Mouse (Mus musculus): ENCODE results near the gene Rere. TPM values are rescaled to one million over a fixed set of nuclear protein-coding genes. Genes with fewer than 3 reads are reported as not detected.
"Not testable (repeated sequence)": the region's sequence is repeated elsewhere in the genome, so short reads cannot be mapped to it uniquely, and the experiment has no call there.

Rere gene
- total RNA-seq, 2 experiments from 2014 or later: 13.8 to 49.5 TPM

DNA sequence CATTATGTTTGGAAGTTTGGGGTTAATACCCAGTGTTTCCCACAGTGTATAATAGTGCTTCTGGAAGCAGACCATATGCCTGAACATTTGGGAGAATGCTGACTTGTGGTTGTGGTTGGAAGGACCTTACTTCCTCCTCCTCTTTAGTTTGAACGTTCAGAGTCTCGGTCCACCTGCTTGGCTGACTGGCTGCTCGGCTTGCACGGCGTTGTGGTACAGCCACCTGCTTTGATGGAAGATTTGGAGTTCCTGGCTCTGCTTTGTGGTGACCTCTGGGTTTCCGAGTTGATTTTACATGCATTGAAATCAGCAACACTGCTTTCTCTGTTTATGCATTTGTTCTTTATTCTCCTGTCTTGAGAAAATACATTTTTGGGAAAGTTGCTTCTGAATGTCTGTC is 208.6 kb downstream of the Rere start:
- peak; percentile 42 for ATAC-seq (replicated peaks; ENCODE audit: poor library complexity)

DNA sequence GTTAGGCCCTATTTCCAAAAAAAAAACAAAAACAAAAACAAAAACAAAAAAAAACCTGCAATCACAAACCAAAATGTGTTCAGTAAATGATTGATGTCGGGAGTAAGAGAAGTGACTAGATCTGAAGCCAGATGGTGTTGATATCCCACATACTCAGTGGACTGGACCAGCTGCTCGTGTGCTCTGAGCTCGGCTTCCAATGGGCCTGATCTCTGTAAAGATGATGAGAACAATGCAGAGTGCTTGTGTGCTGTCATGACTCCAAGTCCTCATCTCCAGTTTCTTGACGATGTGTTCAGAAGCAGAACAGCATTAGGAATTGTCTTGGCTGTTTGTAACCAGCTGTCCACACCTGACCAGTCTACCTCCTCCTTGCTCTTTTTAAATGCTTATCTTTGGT is 210.3 kb downstream of the Rere start:
- ATAC-seq (replicated peaks; ENCODE audit: poor library complexity): no peak

DNA sequence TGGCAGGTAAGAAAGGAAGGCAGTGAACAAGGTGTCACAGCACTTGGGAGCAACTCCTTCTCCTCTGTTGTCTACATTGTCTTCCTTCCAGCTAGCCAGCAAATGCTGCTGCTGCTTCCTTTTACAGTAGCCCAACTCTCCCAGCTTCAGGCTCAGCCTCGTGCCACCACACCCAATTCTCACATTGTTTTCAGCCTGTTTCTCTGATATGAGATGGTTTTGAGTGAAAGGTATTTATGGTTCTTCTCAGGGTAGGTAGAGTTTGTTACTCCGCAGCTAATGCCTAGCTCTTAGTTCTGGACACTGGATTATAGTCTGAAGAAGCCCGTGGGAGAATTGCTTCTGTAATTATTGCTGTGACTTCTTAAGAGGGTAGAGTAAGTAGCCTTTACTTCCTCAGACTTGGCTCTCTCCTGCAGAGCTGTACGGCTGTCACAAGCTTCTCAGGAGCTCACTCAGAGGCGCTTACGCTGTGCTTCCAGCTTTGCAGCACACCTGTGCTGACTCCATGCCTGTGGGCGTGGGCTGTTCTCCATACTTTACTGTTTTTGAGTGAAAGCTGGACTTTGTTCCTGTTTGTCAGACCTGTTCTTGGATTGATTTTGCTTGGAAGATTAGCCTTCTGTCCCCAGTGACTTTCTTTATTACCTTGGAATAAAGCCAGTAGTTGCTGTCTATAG is 212.0 kb downstream of the Rere start:
- no peak for ATAC-seq (replicated peaks; ENCODE audit: poor library complexity)

DNA sequence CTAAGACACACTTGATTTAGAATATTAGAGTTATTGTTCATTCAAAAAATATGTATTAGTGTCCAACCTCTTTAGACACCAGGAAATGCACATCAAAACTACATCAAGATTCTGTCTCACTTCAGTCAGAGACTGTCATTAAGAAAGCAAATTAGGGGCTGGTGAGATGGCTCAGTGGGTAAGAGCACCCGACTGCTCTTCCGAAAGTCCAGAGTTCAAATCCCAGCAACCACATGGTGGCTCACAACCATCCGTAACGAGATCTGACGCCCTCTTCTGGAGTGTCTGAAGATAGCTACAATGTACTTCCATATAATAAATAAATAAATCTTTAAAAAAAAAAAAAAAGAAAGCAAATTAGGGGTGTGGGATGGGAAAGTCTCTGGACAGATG is 212.5 kb downstream of the Rere start:
- ATAC-seq (replicated peaks; ENCODE audit: poor library complexity): not testable (repeated sequence)

DNA sequence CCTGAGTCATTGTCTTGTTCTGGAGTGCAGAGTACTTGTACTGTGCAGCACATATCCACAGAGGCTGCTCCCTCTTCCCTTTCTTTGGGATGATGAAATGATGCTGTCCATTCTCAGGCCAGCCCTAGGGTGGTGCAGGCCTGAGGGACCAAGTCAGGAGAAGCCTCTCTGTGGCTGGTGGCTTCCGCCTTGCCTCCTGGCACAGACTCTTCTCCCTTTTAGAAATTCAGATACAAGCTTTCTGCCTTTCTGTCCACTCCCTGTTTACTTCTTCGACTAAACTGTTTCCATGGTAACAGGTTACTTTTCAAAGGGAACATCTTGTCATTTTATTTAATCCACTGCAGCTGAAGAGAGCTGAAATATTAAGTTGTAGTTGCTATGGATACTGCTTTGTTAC is 214.1 kb downstream of the Rere start:
- ATAC-seq (replicated peaks; ENCODE audit: poor library complexity): no peak

DNA sequence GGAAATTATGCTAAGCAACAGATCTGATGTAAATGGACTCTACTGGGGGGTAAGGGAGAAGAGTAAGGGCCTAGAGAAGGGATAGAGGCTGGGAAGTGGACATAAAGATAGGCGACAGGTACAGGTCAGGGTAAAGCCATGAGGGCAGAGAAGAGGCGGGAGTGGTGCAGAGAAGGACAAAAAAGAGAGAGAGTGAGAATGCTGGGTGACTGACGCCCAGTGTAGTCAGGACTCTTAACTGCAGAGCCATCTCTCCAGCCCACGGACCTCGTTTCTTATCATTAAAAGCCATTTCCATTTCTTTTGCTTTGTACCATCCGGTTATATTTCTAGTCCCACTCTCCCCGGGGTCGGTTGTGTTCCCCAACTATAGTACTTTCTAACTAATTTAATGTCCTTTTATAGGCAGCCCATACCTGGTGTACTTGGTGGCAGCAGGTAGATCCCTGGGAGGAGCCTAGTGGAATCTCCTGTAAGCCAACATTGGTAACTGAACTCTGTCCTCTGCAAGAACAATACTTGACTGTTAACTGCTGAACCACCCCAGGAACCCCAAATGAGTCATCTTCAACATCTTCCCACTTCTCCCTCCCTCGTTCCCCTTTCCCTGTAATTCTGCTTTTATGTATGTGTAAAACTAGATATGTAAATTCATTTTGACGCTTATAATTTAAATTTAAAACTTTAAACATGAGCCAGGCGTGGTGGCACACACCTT is 223.0 kb downstream of the Rere start:
- ATAC-seq (replicated peaks; ENCODE audit: poor library complexity): peak; percentile 29

- ATAC-seq (replicated peaks; ENCODE audit: poor library complexity): 0 out of 2 replicates have a peak, but pooled peaks have one; percentile 25
These were observed 227.7 kb downstream of the Rere start for GRCm38 (mm10) chr4:150509026-150509712.

- ATAC-seq (replicated peaks; ENCODE audit: poor library complexity): no peak
These were observed 228.6 kb downstream of the Rere start for GRCm38 (mm10) chr4:150510036-150510435.

GRCm38 (mm10) chr4:150513387-150513786 is 231.9 kb downstream of the Rere start:
- not testable (repeated sequence) for ATAC-seq (replicated peaks; ENCODE audit: poor library complexity)

DNA sequence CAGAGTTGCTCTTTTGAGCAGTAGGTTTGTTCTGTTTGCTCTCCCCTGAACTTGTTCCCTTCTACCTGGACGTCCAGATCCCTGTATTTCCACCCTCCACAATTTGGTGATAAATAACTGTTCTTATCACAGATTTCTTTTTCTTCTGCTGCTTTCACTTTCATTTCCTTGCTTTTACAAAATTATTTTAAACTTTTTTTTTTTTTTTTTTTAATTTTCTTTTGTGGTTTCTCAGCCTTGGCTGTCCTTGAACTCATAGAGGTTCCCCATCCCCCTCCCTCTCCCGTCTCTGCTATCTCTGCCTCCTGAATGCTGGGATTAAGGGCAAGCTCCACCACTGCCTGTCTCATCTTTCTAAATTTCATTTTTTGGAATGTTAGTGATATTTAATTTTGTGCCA is 234.8 kb downstream of the Rere start:
- no peak for ATAC-seq (replicated peaks; ENCODE audit: poor library complexity)

- peak; percentile 95 for ATAC-seq (replicated peaks; ENCODE audit: poor library complexity)
These were observed 235.9 kb downstream of the Rere start for GRCm38 (mm10) chr4:150517381-150517780.

- ATAC-seq (replicated peaks; ENCODE audit: poor library complexity): peak; percentile 67
These were observed 237.4 kb downstream of the Rere start for GRCm38 (mm10) chr4:150518826-150519225.

GRCm38 (mm10) chr4:150520069-150520468 is 238.6 kb downstream of the Rere start:
- no peak for ATAC-seq (replicated peaks; ENCODE audit: poor library complexity)

GRCm38 (mm10) chr4:150522425-150522824 is 241.0 kb downstream of the Rere start:
- no peak for ATAC-seq (replicated peaks; ENCODE audit: poor library complexity)

DNA sequence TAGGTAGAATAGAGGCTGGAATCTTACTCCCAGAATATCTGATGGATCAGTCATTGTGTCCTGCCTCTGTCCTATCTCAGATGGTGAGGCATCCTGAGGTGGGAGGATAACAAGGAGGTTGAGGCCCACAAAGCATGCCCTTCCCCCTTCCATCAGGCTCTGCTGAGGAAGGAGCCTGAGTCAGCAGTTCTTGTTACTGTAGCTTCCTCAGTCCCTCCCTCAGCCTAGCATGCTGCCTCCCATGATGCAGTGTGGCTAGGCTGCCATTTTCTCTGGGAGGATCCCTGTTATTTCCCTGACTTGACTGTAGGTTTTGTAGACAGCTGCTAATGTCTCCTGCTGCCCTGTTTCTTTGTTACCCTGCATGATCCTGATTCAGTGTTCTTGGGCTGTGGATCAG is 241.9 kb downstream of the Rere start:
- peak; percentile 76 for ATAC-seq (replicated peaks; ENCODE audit: poor library complexity)

DNA sequence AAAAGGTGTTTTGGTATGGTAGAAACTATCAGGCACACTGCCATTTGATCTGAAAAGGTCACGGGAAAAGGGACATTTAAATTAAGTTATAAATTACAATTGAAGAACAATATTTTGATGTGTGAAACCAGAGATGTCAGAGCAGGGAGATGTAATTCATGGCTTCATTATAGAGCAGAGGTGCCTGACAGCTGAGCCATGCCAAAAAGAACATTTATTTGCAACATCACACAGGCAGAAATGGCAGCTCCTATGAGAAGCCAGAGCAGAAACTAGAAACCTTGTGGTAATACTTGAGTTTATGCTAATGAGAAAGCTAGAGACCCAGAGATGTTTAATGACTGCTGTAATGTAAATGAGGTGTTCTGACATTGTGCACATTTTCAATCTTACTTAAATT is 244.8 kb downstream of the Rere start:
- ATAC-seq (replicated peaks; ENCODE audit: poor library complexity): no peak

DNA sequence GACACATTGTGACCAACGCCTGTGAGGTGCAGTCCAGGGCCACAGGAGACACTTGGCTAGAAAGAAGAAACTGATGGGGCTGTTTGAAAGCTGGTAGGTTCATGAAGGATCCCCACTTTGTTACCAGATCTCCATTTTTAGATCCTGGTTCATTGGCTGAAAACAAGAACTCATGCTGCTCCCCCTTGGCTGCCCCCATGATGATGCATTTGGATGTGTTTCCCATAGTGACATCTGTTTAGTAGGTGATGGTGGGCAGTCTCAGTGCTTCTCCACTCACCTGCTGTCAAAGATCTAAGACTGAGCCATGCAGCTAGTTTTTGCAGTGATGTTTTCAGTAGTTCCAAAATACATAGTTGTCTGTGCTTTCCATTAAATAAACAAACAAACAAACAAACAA is 247.0 kb downstream of the Rere start:
- no peak for ATAC-seq (replicated peaks; ENCODE audit: poor library complexity)

DNA sequence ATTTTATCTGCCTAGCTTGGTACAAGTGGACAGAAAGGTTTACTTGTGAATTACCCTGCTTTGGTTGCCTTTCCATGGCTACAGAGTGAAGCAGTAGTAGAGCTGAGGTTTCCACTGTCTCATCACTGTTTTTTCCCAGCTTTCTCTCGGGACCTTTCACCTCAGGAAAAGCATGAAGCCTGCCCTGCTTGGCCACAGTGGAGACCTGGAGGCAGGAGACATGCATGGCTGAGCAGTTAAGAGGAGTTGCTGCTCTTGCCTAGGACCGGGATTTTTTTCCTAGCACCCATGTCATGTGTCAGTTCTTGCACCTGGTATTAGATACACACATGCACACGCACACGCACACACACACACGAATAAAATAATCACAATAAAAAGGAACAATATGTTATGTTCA is 247.4 kb downstream of the Rere start:
- ATAC-seq (replicated peaks; ENCODE audit: poor library complexity): no peak

GRCm38 (mm10) chr4:150531869-150532268 is 250.4 kb downstream of the Rere start:
- ATAC-seq (replicated peaks; ENCODE audit: poor library complexity): no peak

- ATAC-seq (replicated peaks; ENCODE audit: poor library complexity): no peak
These were observed 255.5 kb downstream of the Rere start for GRCm38 (mm10) chr4:150536821-150537510.

GRCm38 (mm10) chr4:150539846-150540245 is 258.4 kb downstream of the Rere start:
- ATAC-seq (replicated peaks; ENCODE audit: poor library complexity): peak; percentile 59

Data from megakaryocyte progenitor cell, adult 5-6 weeks (primary cell).